Mouse (Mus musculus) adipose tissue, adult 10 weeks (tissue): ENCODE data around the gene Atp13a3. TPM values are rescaled to one million over a fixed set of nuclear protein-coding genes. Genes with fewer than 3 reads are reported as not detected.

Source experiments
- polyA plus RNA-seq: library from polyadenylated mRNA; stranded (reverse); fragments of 350-450 nt; fragmentation: Illumina TruSeq; extraction: RNeasy Lipid Tissue Mini Kit (QIAGEN cat#74804); gene quantifications from one replicate; pipeline ENCODE4 v1.2.3, GENCODE M21; 2014; ENCODE audit warnings: low read depth, low replicate concordance

The Atp13a3 gene
- 23.1 TPM for polyA plus RNA-seq

DNA sequence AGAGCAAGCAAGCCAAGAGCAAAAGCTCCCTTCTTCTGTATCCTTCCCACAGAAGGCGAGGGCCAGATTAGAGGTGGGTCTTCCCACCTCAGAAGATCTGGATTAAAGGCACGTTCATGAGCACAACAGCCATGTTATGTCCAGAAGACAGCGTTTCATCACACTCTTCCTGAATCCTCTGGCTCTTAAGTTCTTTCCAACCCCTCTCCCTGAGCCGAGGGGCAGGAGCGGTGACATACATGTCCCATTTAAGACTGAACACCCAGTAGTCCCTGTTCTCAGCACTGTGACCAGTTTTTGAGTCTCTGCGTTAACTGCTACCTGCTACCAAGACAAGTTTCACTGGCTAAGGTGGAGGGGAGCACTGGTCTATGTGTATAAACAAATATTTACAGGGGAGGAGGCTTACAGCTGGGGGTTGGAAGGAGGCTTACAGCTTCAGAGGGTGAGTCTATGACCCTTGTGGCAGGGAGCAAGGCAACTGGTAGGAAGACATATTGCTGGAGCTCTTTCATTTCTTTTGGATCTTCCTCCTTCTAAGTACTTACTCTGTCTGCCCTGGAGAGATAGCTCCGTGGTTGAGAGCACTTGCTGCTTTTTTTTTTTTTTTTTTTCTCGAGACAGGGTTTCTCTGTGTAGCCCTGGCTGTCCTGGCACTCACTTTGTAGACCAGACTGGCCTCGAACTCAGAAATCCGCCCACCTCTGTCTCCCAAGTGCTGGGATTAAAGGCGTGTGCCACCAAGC is at the start of gene Atp13a3:
TSS of gene Atp13a3 (minus strand) at position 51 of the 746 bp plus-strand sequence.

GRCm38 (mm10) chr16:30310647-30311046 is 95.1 kb downstream of the Atp13a3 start, which contains the start of gene Gp5:
Gene Gp5 (minus strand): TSS chr16:30310779.

DNA sequence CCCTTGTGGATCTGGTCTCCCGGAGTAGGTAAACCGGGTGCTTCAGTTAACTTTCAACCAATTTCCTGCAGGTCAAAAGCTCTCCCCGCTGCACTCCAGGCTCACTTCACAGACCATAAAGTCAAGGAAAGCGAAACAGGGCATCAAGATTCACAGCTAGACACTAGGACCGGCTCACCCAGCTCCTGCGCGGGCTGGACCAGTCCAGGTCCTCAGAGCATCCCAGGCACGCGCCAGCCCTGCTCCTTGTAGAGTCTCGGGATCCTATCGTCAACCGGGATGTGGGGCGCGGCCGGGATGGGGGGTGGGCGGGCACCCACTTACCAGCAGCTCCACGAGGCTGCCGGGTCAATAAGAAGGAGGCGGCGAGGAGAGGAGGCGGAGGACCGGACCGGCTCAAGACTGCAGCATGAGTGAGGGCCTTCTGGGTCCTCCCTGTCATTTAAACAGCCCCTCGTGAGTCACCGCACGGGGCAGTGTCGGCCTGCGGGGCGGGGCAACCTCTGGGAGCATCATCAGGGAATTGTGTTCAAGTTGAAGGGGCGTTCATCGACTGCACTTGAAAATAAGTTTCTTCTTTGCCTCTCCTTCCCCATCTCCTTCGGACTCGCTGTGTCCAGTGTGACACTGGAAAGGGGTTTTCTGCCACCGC is 122.8 kb downstream of the Atp13a3 start, which contains the start of gene Lrrc15:
TSS of gene Lrrc15 (minus strand) at position 413 of the 652 bp plus-strand sequence.

GRCm38 (mm10) chr16:30267359-30267758 is 138.4 kb downstream of the Atp13a3 start, which contains the start of gene Cpn2:
Gene Cpn2 (minus strand): TSS chr16:30267499.

Other genes starting within 250 kb of the Atp13a3 start
- gene Cpn2, start 138.5 kb downstream of the Atp13a3 start, polyA plus RNA-seq, result not detected
- 0.07 TPM for gene Lrrc15, start 122.7 kb downstream of the Atp13a3 start, polyA plus RNA-seq
- 0.17 TPM for gene Gp5, start 95.2 kb downstream of the Atp13a3 start, polyA plus RNA-seq
- gene Tmem44, start 144.9 kb upstream of the Atp13a3 start, polyA plus RNA-seq, result 6.9 TPM
- 19.1 TPM for gene Lsg1, start 181.6 kb upstream of the Atp13a3 start, polyA plus RNA-seq
- 15.1 TPM for gene Fam43a, start 193.7 kb upstream of the Atp13a3 start, polyA plus RNA-seq